Mouse (Mus musculus) heart, adult 2 months (tissue): ENCODE measurements around the gene Cacnb1.

ENCODE experiments used
- CTCF ChIP-seq: fragments of 200-600 bp; IDR thresholded peaks from 2 replicates; pipeline ENCODE4 v1.8.1; 2022; ENCODE audit warnings: antibody characterized with exemption, mild to moderate bottlenecking, moderate library complexity
- EP300 ChIP-seq: fragments of 200-500 bp; IDR thresholded peaks from 2 replicates; pipeline ENCODE4 v1.6.1; 2011; ENCODE audit warnings: low read depth, low read length, control low read depth; ENCODE audit not compliant: insufficient read depth
- POLR2A ChIP-seq: fragments of 200-500 bp; IDR thresholded peaks from 2 replicates; pipeline ENCODE4 v1.6.1; 2011; ENCODE audit warnings: mild to moderate bottlenecking, low read depth, low read length, control low read depth; ENCODE audit not compliant: insufficient read depth

DNA sequence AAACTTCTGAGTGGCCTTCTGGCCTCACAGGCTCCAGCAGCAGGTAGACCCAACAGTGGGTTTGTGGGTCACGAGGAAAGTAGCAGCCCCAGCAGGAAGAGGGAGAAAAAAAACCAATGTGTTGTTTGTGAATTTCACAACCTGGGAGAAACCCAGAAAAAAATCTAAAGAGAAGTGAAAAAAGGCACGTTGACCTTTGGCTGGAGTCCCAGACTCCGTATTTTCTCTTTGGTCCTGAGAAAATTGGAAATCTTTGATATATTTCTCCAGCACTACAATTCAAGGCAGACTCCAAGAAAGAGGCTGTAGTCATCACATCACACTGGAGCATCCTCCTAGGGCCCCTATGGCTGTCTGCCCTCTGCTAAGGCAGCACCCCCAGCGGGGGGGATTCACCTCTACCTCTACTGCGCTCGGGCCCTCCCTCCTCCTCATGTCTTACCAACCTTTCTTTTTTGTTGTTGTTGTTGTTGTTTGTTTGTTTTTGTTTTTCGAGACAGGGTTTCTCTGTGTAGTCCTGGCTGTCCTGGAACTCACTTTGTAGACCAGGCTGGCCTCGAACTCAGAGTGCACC lies 25.4 kb downstream of the Cacnb1 start:
- TF ChIP-seq POLR2A (no peak), CTCF (no peak), EP300 (no peak)
